Mouse (Mus musculus) ZHBTc4 (cell line): ENCODE results near the gene Iars.
"Not testable (repeated sequence)": the region's sequence is repeated elsewhere in the genome, so short reads cannot be mapped to it uniquely, and the experiment has no call there.

Experiments
- DNase-seq: peaks from one replicate; pipeline ENCODE4 v3.0.0-alpha.2; 2011; ENCODE audit warnings: low read depth, low spot score

Gene Iars

DNA sequence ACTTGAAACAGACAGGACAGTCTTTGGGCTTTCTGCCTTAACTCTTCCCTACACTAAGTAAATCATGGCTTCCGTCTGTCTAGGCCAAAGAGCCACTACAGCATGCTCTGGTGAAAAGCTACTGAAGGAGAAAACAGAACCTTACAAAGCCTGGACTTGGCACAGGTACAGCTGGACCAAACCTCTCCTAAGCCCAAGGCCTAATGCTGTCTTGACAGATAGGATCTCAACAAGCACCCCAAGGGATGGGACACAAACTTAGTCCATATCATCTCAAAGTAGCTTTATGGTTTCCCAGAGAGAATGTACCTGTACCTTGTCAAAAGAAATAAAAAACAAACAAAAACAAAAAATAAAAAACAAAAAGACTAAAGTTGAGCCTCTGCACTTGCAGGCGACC is 54.5 kb downstream of the Iars start:
- DNase-seq, result no peak

DNA sequence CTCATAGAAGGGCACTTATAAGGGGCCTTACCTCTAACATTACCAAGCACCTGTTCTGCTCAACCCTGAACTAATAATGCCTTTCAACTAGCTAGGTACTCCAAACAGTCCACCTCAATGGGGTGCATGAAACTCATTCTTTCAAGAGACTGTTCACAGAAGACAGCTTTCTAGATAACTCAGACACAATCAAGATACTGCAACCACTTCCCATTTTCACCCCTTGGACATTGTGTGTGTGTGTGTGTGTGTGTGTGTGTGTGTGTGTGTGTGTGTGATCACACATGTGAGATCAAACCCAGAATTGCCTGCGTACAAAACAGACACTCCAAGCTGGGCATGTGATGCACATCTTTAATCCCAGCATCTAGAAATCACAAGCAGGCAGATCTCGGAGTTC is 56.1 kb downstream of the Iars start:
- no peak for DNase-seq

DNA sequence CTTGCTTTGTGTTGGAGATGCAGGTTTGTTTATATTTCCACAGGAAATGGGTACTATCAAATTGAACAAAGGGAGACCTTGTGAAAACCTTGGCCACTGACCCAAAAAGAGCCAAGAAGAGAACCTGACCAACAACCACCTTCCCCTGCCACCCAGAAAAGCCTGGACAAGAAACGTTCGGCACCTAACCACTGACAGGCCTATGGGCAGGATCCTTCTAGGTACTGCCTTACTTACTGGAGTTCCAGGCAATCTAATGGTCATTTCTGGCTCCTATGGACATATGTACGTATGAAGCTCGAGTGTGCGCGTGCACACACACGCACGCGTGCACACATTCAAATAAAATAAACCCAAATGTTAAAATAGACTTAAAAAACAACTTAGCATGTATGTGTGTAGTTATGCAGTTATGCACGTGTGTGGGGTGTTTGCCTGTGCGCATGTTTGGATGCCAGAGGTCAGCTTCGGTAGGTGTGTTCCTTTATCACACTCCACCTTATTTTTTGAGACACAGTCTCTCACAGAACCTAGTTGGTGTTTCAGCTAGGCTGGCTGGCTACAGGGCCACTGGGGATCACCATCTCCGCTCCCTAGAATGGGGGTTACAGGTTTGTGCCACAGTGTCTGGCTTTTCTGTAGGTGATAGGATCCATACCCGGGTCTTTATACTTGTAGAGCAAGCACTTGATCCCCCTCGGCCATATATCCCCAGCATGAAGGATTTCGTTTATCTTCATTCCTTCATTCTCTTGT is 59.6 kb downstream of the Iars start:
- DNase-seq, result no peak

DNA sequence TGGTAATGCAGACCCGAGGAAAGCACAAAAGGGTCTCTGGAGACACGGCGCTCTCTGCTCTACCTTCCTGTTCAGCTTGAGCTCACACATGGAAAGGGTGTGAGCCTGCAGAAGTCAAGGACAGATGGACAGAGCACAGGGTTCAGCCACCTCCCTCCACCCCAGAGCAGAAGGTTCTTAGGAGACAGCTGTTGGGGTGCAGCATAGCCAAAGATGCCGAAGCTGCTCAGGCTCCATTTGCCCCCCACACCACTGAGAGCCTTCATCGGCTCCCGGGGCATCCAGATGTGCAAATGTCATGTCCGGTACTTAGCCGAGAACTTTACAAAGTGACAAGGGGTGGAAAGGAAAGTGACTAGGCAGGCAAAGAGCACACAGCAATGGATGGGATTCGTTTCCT is 74.7 kb downstream of the Iars start:
- DNase-seq, result no peak

DNA sequence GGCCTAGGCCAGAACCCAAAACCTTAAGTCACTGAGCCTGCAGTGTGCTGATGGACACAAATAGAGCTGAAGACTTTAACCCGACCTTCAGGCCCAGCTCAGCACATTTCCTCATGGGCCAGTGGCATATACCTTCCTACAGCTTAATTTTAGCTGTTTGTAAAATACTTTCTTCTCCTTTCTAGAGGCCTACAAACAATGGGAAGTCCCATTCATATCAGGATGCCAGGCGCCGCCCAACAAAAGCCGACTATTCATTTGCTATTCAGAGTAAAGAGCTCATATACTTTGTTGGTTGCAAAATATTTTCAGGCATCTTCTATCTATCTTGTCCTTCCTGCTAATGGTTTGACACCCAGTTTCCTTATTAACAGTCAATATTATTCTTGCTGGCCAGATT is 76.1 kb downstream of the Iars start:
- DNase-seq, result no peak

DNA sequence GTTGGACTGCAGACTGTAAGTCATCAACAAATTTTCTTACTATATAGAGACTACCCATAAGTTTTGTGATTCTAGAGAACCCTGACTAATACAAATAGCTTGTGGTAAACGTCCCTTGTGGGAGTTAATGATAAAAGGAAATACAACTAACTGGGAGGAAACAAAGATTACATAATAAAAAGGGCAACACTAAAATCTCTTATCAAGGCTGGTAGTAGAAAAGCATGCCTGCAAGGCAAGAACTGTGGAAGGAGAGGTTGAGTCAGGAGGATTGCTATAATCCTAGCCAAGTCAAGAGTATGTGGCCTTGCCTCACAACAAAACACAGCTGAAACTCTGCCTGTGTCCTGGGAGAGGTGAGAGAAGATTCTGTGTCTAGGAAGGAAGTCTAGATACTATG is 78.8 kb downstream of the Iars start:
- DNase-seq, result no peak

DNA sequence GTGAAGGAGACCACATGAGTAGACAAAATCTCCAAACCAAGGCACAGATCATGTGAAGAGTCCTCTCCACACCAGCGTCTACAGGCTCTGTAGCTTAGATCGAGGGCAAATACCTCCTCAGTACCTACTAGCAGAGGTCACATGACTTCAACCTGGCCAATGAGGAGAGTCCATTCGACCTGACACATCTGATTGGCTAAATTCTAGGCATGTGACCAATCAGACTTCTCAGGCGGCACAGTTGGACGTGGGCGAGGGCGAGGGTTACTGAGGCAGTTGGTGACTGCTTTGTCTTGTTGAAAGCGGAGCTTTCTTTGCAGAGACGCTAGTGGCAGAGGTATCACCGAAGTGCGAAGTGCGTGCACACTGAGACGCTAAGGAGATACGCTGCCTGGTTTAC is 80.3 kb downstream of the Iars start:
- DNase-seq, result peak; percentile 49

DNA sequence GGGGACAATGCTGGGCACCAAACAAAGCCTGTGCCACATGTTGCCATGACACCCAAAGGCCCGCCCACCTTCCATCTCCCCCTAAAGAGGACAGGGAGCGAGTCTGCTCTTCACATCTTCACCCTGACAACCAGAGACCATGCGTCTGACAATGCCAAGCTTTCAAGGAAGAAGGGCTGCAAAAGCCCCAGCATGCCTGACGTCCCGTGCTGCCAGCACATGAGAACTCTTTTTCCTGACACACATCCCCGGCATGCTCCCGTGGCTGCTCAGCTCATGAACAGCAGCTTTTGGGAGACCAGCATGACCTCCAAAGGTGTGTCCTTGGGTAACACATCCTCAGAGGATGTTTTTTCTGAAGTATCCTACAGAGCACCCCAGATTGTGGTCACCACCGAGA is 83.4 kb downstream of the Iars start:
- no peak for DNase-seq

DNA sequence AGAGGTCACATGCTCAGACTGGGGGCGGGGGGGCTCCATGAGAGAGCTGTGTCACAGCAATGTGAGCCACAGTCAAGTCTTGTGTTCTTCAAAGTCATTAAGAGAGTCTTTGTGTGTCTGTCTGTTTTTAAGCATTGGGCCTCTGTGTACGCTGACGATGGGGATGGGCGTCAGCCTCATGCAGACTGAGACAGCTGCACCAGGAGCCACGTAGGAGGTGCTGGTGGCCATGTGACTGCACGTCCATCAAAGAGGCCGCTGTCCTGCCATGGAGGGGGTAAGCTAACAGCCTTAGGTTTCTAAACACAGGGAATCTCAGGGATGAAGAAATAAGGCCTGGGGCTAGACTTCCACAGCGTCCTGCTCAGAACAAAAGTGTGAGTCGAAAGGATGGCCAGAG is 84.4 kb downstream of the Iars start:
- DNase-seq, result no peak

DNA sequence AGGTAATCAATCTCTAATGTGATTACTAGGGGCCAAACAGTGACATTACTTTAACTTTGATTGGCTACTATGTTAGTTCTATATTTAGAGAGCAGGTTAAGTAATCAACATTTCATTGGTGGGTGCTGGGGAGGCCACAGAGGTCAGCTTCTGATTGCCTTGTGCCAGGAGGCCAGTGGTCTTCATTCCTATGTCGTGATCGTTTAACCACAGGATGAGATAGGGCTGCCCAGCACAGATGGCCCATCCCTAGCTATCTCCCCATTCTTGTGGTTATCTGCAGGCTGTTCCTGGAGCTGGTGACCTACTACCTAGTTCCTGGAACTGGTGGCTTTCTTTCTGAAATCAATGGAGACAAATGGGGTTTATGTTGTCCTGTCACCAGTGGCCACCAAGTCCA is 86.1 kb downstream of the Iars start:
- no peak for DNase-seq

DNA sequence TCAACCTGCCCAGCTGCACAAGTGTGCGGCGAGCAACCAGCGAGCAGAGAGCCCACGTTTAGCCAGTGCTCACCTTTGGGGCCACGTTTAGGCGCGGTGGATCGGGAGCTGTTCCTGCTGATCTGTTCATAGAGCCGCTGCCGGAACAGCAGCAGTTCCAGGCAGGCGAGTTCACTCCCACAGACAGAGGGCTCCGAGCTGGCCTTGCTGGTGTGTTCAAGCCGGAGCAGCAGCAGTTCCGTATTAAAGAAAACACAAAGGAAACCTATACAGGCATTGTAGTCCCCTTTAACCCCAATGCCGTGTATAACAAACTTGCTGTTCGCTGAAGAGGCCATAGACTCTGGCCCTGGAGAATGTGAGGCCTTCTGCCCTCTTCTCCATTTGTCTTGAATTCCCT is 87.2 kb downstream of the Iars start:
- DNase-seq, result peak; percentile 7

DNA sequence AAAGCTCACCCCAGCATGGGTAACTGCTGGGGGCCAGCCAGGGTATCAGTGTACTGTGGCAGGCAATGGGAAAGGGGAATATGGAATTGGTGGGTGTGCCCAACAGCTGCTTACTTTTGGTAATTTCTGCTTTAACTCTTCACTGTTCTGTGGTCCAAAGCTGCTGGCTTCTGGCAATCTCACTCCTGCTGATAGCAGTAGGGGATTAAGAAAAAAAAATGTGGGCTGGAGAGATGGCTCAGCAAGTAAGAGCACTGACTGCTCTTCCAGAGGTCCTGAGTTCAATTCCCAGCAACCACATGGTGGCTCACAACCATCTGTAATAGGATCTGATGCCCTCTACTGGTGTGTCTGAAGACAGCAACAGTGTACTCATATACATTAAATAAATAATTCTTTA is 89.6 kb downstream of the Iars start:
- DNase-seq, result not testable (repeated sequence)
